Mouse (Mus musculus) myocyte (in vitro differentiated cells): ENCODE data around the gene Pnkp.

Experiments used
- CEBPB ChIP-seq: IDR thresholded peaks from 2 replicates; pipeline ENCODE4 v1.6.1; 2011; ENCODE audit warnings: mild to moderate bottlenecking, moderate library complexity; ENCODE audit not compliant: poor library complexity, insufficient read depth, severe bottlenecking
- E2F4 ChIP-seq: IDR thresholded peaks from one replicate; pipeline ENCODE4 v1.6.1; 2011; ENCODE audit warnings: mild to moderate bottlenecking, control low read depth, moderate library complexity; ENCODE audit not compliant: insufficient read depth
- MAX ChIP-seq: IDR thresholded peaks from one replicate; pipeline ENCODE4 v1.6.1; 2011; ENCODE audit warnings: low read depth, mild to moderate bottlenecking, control low read depth
- MYOD1 ChIP-seq, 3 experiments: IDR thresholded peaks; one replicate each; pipeline ENCODE4 v1.6.1; 2011; ENCODE audit warnings: control low read depth in 2 of 3, low read depth in 2 of 3, mild to moderate bottlenecking in 2 of 3, moderate library complexity in 1 of 3; ENCODE audit not compliant: insufficient read length in 2 of 3, control insufficient read depth in 1 of 3
- MYOG ChIP-seq, 3 experiments: IDR thresholded peaks; one replicate each; pipeline ENCODE4 v1.6.1; 2011; ENCODE audit warnings: control low read depth in 2 of 3, low read depth in 2 of 3, mild to moderate bottlenecking in 2 of 3; ENCODE audit not compliant: insufficient read length in 2 of 3, control insufficient read depth in 1 of 3, insufficient read depth in 1 of 3
- POLR2A ChIP-seq: IDR thresholded peaks from one replicate; pipeline ENCODE4 v1.6.1; 2011; ENCODE audit warnings: low read depth, mild to moderate bottlenecking, control low read depth, moderate library complexity; ENCODE audit not compliant: insufficient read length
- POLR2AphosphoS2 ChIP-seq: IDR thresholded peaks from one replicate; pipeline ENCODE4 v1.6.1; 2011; ENCODE audit warnings: low read depth, control low read depth; ENCODE audit not compliant: insufficient read length
- TCF12 ChIP-seq: IDR thresholded peaks from one replicate; pipeline ENCODE4 v1.6.1; 2011; ENCODE audit warnings: mild to moderate bottlenecking, control low read depth; ENCODE audit not compliant: poor library complexity, insufficient read depth, severe bottlenecking
- TCF3 ChIP-seq: IDR thresholded peaks from one replicate; pipeline ENCODE4 v1.6.1; 2011; ENCODE audit warnings: low read depth, control low read depth; ENCODE audit not compliant: insufficient read length
- USF1 ChIP-seq: IDR thresholded peaks from one replicate; pipeline ENCODE4 v1.6.1; 2011; ENCODE audit warnings: low read depth, mild to moderate bottlenecking, control low read depth, moderate library complexity

- TF ChIP-seq MAX (no peak), POLR2A (peak; percentile 24), E2F4 (no peak), MYOD1 (IDR thresholded peaks at IDR 0.05; ENCODE audit: control insufficient read depth in 1 of 3, insufficient read length in 2 of 3, low read depth in 2 of 3) (no peak), TCF12 (no peak), USF1 (no peak), TCF3 (no peak), POLR2AphosphoS2 (peak; percentile 67), CEBPB (no peak), MYOG (IDR thresholded peaks at IDR 0.05; ENCODE audit: control insufficient read depth in 1 of 3, insufficient read depth in 1 of 3, insufficient read length in 2 of 3, low read depth in 2 of 3) (no peak)
These were observed 17.3 kb upstream of the Pnkp start for GRCm38 (mm10) chr7:44839491-44840191.
